Mouse (Mus musculus): ENCODE measurements around the gene Igsf10. TPM values are rescaled to one million over a fixed set of nuclear protein-coding genes. Genes with fewer than 3 reads are reported as not detected.
"Not testable (repeated sequence)": the region's sequence is repeated elsewhere in the genome, so short reads cannot be mapped to it uniquely, and the experiment has no call there.

Igsf10 gene
- 2.4 and 3.5 TPM in 2 replicates for polyA plus RNA-seq (2012; rRNA removed)

- Histone ChIP-seq H3K4me1 (ENCODE audit: control insufficient read depth, insufficient read depth, low read length) (peaks cover 2% of the 10 kb centered on the region; the same call in 1 of the 2 replicates), H3K4me3 (replicated peaks; ENCODE audit: extremely low read depth, low read depth, low read length) (peak within 1 kb of the TSS; percentile 85)
- 4% methylated on average over 23 of the region's 23 CpGs for WGBS
- DNase-seq = peak; percentile 14
- TF ChIP-seq POLR2A (IDR thresholded peaks at IDR 0.05; ENCODE audit: borderline replicate concordance, extremely low read depth, low read depth, low read length) = no peak
- TF ChIP-seq CTCF (IDR thresholded peaks at IDR 0.05; ENCODE audit: insufficient read depth, low read length) = no peak
These were observed at the start of gene Igsf10 for GRCm38 (mm10) chr3:59344065-59344905. TSS of gene Igsf10 (minus strand) at chr3:59344394.

DNA sequence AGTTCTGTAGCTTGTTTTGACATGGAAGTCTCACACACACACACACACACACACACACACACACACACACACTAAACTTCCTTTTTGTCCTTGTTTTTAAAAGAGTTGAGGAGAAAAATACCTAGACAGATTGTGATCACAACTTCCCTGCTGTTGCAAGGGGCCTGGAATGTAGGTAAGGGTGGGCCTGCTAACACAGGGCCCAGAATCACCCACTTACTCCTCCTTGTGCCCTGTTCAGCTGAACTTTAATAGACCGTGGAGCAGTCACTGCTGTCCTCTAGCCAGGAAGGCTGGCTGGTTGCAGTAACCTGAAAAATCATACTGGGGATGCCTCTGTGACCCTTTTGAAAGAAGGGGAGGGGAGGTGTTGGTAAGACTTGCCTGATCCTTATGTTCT, 41.4 kb upstream of the Igsf10 start:
- DNase-seq = no peak
- 81% methylated on average over 1 of the region's 1 CpGs for WGBS
- H3K4me1 ChIP-seq (ENCODE audit: control insufficient read depth, insufficient read depth, low read length) = no peaks in the 10 kb centered on the region
- no peak for TF ChIP-seq CTCF (IDR thresholded peaks at IDR 0.05; ENCODE audit: insufficient read depth, low read length)
- no peak overlapping the region for H3K4me3 ChIP-seq (replicated peaks; ENCODE audit: extremely low read depth, low read depth, low read length)

GRCm38 (mm10) chr3:59385000-59385399, 40.8 kb upstream of the Igsf10 start:
- TF ChIP-seq POLR2A (IDR thresholded peaks at IDR 0.05; ENCODE audit: borderline replicate concordance, extremely low read depth, low read depth, low read length) = no peak
- Histone ChIP-seq H3K4me1 (ENCODE audit: control insufficient read depth, insufficient read depth, low read length) (no peaks in the 10 kb centered on the region), H3K4me3 (replicated peaks; ENCODE audit: extremely low read depth, low read depth, low read length) (no peak overlapping the region)
- WGBS = 70% methylated on average over 3 of the region's 3 CpGs
- DNase-seq = no peak

- WGBS = 47% methylated on average over 2 of the region's 2 CpGs
- H3K4me1 ChIP-seq (ENCODE audit: control insufficient read depth, insufficient read depth, low read length) = no peaks in the 10 kb centered on the region
- no peak for DNase-seq
- TF ChIP-seq POLR2A (IDR thresholded peaks at IDR 0.05; ENCODE audit: borderline replicate concordance, extremely low read depth, low read depth, low read length) (no peak), CTCF (IDR thresholded peaks at IDR 0.05; ENCODE audit: insufficient read depth, low read length) (no peak)
- H3K4me3 ChIP-seq (replicated peaks; ENCODE audit: extremely low read depth, low read depth, low read length) = no peak overlapping the region
These were observed 40.1 kb upstream of the Igsf10 start for GRCm38 (mm10) chr3:59384321-59384720.

DNA sequence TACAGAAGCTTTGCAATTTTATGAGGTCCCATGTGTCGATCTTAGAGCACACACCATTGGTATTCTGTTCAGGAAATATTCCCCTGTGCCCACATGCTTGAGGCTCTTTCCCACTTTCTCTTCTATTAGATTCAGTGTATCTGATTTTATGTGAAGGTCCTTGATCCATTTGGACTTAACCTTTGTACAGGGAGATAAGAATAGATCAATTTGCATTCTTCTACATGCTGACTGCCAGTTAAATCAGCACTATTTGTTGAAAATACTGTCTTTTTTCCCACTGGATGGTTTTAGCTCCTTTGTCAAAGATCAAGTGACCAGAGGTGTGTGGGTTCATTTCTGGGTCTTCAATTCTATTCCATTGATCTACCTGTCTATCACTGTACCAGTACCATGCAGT, 34.6 kb upstream of the Igsf10 start:
- H3K4me3 ChIP-seq (replicated peaks; ENCODE audit: extremely low read depth, low read depth, low read length); DNase-seq; H3K4me1 ChIP-seq (ENCODE audit: control insufficient read depth, insufficient read depth, low read length): not testable (repeated sequence)
- 91% methylated on average over 1 of the region's 1 CpGs for WGBS

DNA sequence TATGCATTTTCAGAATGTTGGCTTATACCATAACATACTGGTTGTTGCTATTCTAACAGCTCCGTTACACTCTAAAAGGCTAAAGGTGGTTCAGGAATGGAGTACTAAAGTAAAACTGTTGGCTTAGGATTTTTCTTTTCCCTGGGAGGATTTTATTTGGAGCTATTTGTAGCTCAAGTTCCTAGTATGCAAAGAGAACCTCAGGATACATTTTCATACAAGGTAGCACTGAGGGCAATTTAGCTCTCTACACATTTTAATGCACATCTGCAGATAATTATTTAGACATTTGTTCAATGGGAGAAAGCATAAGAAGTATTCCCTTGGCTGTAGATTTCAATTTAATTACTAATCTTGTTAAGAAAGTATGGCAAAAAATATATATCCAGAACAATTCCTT, 17.7 kb upstream of the Igsf10 start:
- Histone ChIP-seq H3K4me3 (replicated peaks; ENCODE audit: extremely low read depth, low read depth, low read length) (no peak overlapping the region), H3K4me1 (ENCODE audit: control insufficient read depth, insufficient read depth, low read length) (no peaks in the 10 kb centered on the region)
- WGBS = 94% methylated on average over 1 of the region's 1 CpGs
- no peak for DNase-seq
- no peak for TF ChIP-seq CTCF (IDR thresholded peaks at IDR 0.05; ENCODE audit: insufficient read depth, low read length)
- no peak for TF ChIP-seq POLR2A (IDR thresholded peaks at IDR 0.05; ENCODE audit: borderline replicate concordance, extremely low read depth, low read depth, low read length)

GRCm38 (mm10) chr3:59360102-59360501, 15.9 kb upstream of the Igsf10 start:
- no peak overlapping the region for H3K4me3 ChIP-seq (replicated peaks; ENCODE audit: extremely low read depth, low read depth, low read length)
- no peak for DNase-seq
- no peaks in the 10 kb centered on the region for H3K4me1 ChIP-seq (ENCODE audit: control insufficient read depth, insufficient read depth, low read length)
- TF ChIP-seq POLR2A (IDR thresholded peaks at IDR 0.05; ENCODE audit: borderline replicate concordance, extremely low read depth, low read depth, low read length) = no peak

DNA sequence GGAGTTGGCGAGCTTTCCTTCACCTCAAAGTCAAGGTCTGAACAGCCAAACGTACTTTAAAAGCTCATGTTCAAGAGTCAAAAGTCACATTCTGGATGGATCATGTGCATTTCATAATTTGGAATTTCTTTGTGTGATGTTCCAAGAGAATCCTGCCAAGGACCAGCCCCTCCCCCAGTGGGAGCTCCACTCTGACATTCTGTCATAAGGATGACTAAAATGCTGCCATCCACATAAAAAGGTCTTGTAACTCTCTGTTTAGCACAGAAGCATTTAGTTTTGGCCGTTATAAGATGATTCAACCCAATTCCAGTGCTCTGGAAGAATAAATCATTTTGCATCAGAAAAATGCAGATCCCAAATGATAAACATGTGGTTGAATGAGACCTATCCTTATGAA, 10.0 kb upstream of the Igsf10 start:
- Histone ChIP-seq H3K4me3 (replicated peaks; ENCODE audit: extremely low read depth, low read depth, low read length) (no peak overlapping the region), H3K4me1 (ENCODE audit: control insufficient read depth, insufficient read depth, low read length) (no peaks in the 10 kb centered on the region)
- 76% methylated on average over 3 of the region's 3 CpGs for WGBS
- TF ChIP-seq POLR2A (IDR thresholded peaks at IDR 0.05; ENCODE audit: borderline replicate concordance, extremely low read depth, low read depth, low read length) (no peak), CTCF (IDR thresholded peaks at IDR 0.05; ENCODE audit: insufficient read depth, low read length) (no peak)
- DNase-seq = no peak

DNA sequence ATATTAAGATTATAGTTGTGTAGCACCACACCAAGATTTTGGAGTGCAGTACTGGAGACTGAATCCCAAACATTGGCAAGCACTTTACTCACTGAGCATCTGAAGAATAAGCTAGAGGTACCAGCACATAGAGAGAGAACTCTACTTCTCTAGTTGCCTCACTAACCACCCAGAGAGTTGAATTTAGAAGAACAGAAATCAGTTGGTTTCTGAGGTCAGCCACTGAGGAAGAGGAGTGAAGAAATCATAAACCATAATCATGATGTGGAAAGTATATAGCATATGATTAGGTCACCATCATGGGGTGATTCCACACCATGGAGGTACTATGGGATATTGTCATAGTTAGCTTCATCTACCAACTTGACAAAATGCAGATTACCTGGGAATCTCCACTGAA, 7.6 kb upstream of the Igsf10 start:
- Histone ChIP-seq H3K4me3 (replicated peaks; ENCODE audit: extremely low read depth, low read depth, low read length) (no peak overlapping the region), H3K4me1 (ENCODE audit: control insufficient read depth, insufficient read depth, low read length) (no peaks in the 10 kb centered on the region)
- TF ChIP-seq CTCF (IDR thresholded peaks at IDR 0.05; ENCODE audit: insufficient read depth, low read length) = no peak
- no peak for TF ChIP-seq POLR2A (IDR thresholded peaks at IDR 0.05; ENCODE audit: borderline replicate concordance, extremely low read depth, low read depth, low read length)
- no peak for DNase-seq

GRCm38 (mm10) chr3:59343026-59343425, 1.2 kb downstream of the Igsf10 start:
- 55% methylated on average over 4 of the region's 4 CpGs for WGBS
- no peak for TF ChIP-seq CTCF (IDR thresholded peaks at IDR 0.05; ENCODE audit: insufficient read depth, low read length)
- no peak for TF ChIP-seq POLR2A (IDR thresholded peaks at IDR 0.05; ENCODE audit: borderline replicate concordance, extremely low read depth, low read depth, low read length)
- DNase-seq = no peak
- H3K4me1 ChIP-seq (ENCODE audit: control insufficient read depth, insufficient read depth, low read length) = peaks cover 2% of the 10 kb centered on the region; the same call in 1 of the 2 replicates
- peak overlapping the region; percentile 85 for H3K4me3 ChIP-seq (replicated peaks; ENCODE audit: extremely low read depth, low read depth, low read length)
